Mouse (Mus musculus) midbrain, embryonic 15.5 days (tissue): ENCODE measurements around the gene Cct8. TPM values are rescaled to one million over a fixed set of nuclear protein-coding genes. Genes with fewer than 3 reads are reported as not detected.

Experiments
- ATAC-seq: fragments of 200-750 bp; cut with Nextera tagmentation; replicated peaks from 2 replicates; pipeline ENCODE4 v1.8.0; 2017; ENCODE audit warnings: moderate TSS enrichment
- H3K27ac ChIP-seq: fragments of 300-500 bp; sonication (generic); 2 replicates; pipeline ENCODE4 v1.5.1; 2015; ENCODE audit warnings: mild to moderate bottlenecking, inconsistent platforms
- H3K27me3 ChIP-seq: fragments of 300-500 bp; sonication (generic); replicated peaks from 2 replicates; pipeline ENCODE4 v1.6.1; 2015; ENCODE audit warnings: inconsistent platforms
- H3K36me3 ChIP-seq: fragments of 300-500 bp; sonication (generic); replicated peaks from 2 replicates; pipeline ENCODE4 v1.6.1; 2015; ENCODE audit warnings: inconsistent platforms
- H3K4me1 ChIP-seq: fragments of 300-500 bp; sonication (generic); 2 replicates; pipeline ENCODE4 v1.6.1; 2015; ENCODE audit warnings: inconsistent platforms
- H3K4me2 ChIP-seq: fragments of 300-500 bp; sonication (generic); 2 replicates; pipeline ENCODE4 v1.6.1; 2015; ENCODE audit warnings: inconsistent platforms, mild to moderate bottlenecking, moderate library complexity
- H3K4me3 ChIP-seq: fragments of 300-500 bp; sonication (generic); 2 replicates; pipeline ENCODE4 v1.5.1; 2015; ENCODE audit warnings: mild to moderate bottlenecking, inconsistent platforms
- H3K9ac ChIP-seq: fragments of 300-500 bp; sonication (generic); 2 replicates; pipeline ENCODE4 v1.6.1; 2015; ENCODE audit warnings: mild to moderate bottlenecking, inconsistent platforms
- H3K9me3 ChIP-seq: fragments of 300-500 bp; sonication (generic); 2 replicates; pipeline ENCODE4 v1.6.1; 2016; ENCODE audit warnings: inconsistent platforms
- WGBS: fragments of 180-500 bp; shearing (Covaris S2); methylation state at CpG from one replicate; pipeline ENCODE4 v1.1.7; 2015; ENCODE audit warnings: mixed read lengths; 5-methylcytosine and 5-hydroxymethylcytosine counted together
- polyA plus RNA-seq: library from polyadenylated mRNA; unstranded; fragments of >200 nt; fragmentation: Nextera tagmentation; extraction: Ambion mirVana; gene quantifications from 2 replicates; pipeline ENCODE4 v1.2.1, GENCODE M21; 2015

The Cct8 gene
- 400 and 416 TPM in 2 replicates for polyA plus RNA-seq

DNA sequence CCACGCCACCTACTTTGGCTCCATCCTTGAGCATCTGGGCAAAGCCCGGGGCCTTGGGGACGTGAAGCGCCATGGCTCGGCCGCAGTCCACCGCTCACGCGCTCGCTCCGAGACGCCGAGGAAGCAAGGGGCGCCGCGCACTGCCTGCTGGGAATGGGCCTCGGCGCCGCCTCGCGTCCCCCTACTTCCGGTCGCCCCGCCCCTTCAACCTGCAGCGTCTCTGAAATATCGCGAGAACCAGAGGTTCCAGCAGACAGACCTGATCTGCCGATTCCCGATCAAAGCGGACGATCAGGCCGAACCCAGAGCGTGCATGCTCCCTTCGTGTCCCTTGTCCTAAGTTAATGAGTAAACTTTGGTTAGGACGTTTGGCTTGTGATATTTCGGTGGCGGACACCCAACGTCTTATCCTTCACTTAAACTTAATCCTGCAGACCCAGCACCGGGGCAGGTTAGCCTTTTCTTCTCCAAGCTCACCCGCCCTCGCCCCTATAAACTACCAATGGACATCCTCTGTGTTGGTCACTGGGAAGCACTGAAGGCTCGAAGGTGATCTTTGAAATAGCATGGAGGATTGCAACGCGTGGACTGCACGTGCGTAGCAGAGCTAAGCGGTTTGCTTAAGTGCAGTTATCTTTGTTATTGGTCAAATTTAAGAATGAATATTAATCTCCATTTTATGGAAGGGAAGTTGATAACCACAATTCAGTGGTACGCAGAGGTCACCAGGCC lies at the start of gene Cct8:
Gene Cct8, minus strand, starts transcription at position 158 of the 732 bp plus-strand sequence.
- under 1% methylated on average over 48 of the region's 48 CpGs for WGBS

GRCm38 (mm10) chr16:87528755-87529154 lies 33.1 kb upstream of the Cct8 start:
- Histone ChIP-seq H3K4me1 (no peaks in the 10 kb centered on the region), H3K9me3 (no peaks in the 10 kb centered on the region), H3K27me3 (no peaks in the 10 kb centered on the region), H3K9ac (no peak overlapping the region), H3K36me3 (no peaks in the 10 kb centered on the region), H3K4me3 (no peak overlapping the region), H3K4me2 (no peak overlapping the region), H3K27ac (no peak overlapping the region)
- no peak for ATAC-seq
- WGBS: 73% methylated on average over 10 of the region's 10 CpGs

More for the DNA sequence above, at the start of gene Cct8:
- no peaks in the 10 kb centered on the region for H3K27me3 ChIP-seq
- peaks cover 17% of the 10 kb centered on the region for H3K36me3 ChIP-seq
- ATAC-seq: peak; percentile 97
- H3K4me2 ChIP-seq: peak within 1 kb of the TSS; percentile 63
- peaks cover 19% of the 10 kb centered on the region for H3K4me1 ChIP-seq
- H3K9me3 ChIP-seq: no peaks in the 10 kb centered on the region
- peak within 1 kb of the TSS; percentile 85 for H3K9ac ChIP-seq
- H3K4me3 ChIP-seq: peak within 1 kb of the TSS; percentile 60
- peak within 1 kb of the TSS; percentile 84 for H3K27ac ChIP-seq

GRCm38 (mm10) chr16:87527553-87528249 lies 32.0 kb upstream of the Cct8 start:
- H3K4me1 ChIP-seq: no peaks in the 10 kb centered on the region
- no peak overlapping the region for H3K27ac ChIP-seq
- H3K4me3 ChIP-seq: no peak overlapping the region
- WGBS: 72% methylated on average over 8 of the region's 8 CpGs
- H3K36me3 ChIP-seq: no peaks in the 10 kb centered on the region
- H3K9me3 ChIP-seq: no peaks in the 10 kb centered on the region
- no peak overlapping the region for H3K9ac ChIP-seq
- no peak for ATAC-seq
- H3K27me3 ChIP-seq: no peaks in the 10 kb centered on the region
- no peak overlapping the region for H3K4me2 ChIP-seq

- Histone ChIP-seq H3K36me3 (no peaks in the 10 kb centered on the region), H3K27ac (no peak overlapping the region), H3K9me3 (no peaks in the 10 kb centered on the region), H3K27me3 (no peaks in the 10 kb centered on the region), H3K9ac (no peak overlapping the region), H3K4me1 (no peaks in the 10 kb centered on the region), H3K4me2 (no peak overlapping the region), H3K4me3 (no peak overlapping the region)
- ATAC-seq: no peak
- WGBS: 87% methylated on average over 5 of the region's 5 CpGs
Observed at GRCm38 (mm10) chr16:87524228-87524627, 28.6 kb upstream of the Cct8 start.

- H3K9me3 ChIP-seq: no peaks in the 10 kb centered on the region
- no peaks in the 10 kb centered on the region for H3K27me3 ChIP-seq
- no peaks in the 10 kb centered on the region for H3K36me3 ChIP-seq
- no peak overlapping the region for H3K9ac ChIP-seq
- no peak for ATAC-seq
- no peak overlapping the region for H3K27ac ChIP-seq
- WGBS: 95% methylated on average over 14 of the region's 14 CpGs
- H3K4me3 ChIP-seq: no peak overlapping the region
- H3K4me2 ChIP-seq: no peak overlapping the region
- H3K4me1 ChIP-seq: no peaks in the 10 kb centered on the region
Observed at GRCm38 (mm10) chr16:87512331-87512730, 16.7 kb upstream of the Cct8 start.

DNA sequence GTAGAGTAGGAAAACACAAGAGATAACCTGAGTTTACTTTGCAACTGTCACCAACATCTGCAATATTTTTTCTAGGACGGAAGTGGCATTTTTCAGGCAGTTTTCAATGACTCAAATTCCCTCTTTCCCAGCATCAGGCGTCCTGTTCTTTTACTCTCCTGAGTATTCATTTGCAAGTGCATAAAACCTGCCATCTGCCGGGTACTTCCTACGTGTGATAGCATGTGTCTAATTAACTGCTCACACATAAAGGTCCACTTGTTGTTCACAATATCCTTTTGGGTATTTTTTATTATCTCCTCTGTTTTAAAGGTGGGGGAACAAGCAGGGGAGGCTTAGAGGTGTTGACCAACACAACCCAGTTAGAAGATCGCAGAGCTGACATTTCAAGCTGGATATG lies 16.0 kb upstream of the Cct8 start:
- H3K36me3 ChIP-seq: no peaks in the 10 kb centered on the region
- no peak overlapping the region for H3K4me2 ChIP-seq
- H3K27me3 ChIP-seq: no peaks in the 10 kb centered on the region
- no peaks in the 10 kb centered on the region for H3K4me1 ChIP-seq
- no peaks in the 10 kb centered on the region for H3K9me3 ChIP-seq
- H3K27ac ChIP-seq: no peak overlapping the region
- no peak for ATAC-seq
- WGBS: 58% methylated on average over 5 of the region's 5 CpGs
- H3K9ac ChIP-seq: no peak overlapping the region
- H3K4me3 ChIP-seq: no peak overlapping the region

- Histone ChIP-seq H3K4me3 (no peak overlapping the region), H3K4me1 (peaks cover 6% of the 10 kb centered on the region), H3K9ac (no peak overlapping the region), H3K9me3 (no peaks in the 10 kb centered on the region), H3K27me3 (no peaks in the 10 kb centered on the region), H3K4me2 (no peak overlapping the region), H3K27ac (no peak overlapping the region), H3K36me3 (no peaks in the 10 kb centered on the region)
- 66% methylated on average over 13 of the region's 13 CpGs for WGBS
- ATAC-seq: no peak
Observed at GRCm38 (mm10) chr16:87501304-87502078, 5.8 kb upstream of the Cct8 start.

DNA sequence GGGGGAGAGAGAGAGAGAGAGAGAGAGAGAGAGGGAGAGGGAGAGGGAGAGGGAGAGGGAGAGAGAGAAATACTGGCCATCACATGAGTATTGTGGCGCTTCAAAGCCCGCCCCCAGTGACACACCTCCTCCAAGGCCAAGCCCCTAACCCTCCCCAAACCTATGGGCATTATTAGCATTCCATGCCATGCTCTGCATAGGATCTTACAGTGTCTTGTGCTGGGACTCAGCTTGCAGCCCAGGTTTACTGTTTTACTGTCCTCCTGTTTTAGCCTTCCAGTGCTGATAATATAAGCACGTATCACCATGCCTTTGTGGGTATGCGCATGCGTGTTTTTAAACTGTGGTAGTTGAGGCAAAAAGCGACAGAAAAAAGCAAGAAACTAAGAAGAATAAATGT lies 3.9 kb upstream of the Cct8 start:
- Histone ChIP-seq H3K4me2 (no peak overlapping the region), H3K9me3 (no peaks in the 10 kb centered on the region), H3K4me3 (no peak overlapping the region), H3K36me3 (no peaks in the 10 kb centered on the region), H3K4me1 (peaks cover 10% of the 10 kb centered on the region), H3K27me3 (no peaks in the 10 kb centered on the region), H3K27ac (no peak overlapping the region), H3K9ac (no peak overlapping the region)
- no peak for ATAC-seq
- WGBS: 62% methylated on average over 6 of the region's 6 CpGs

GRCm38 (mm10) chr16:87497171-87497570 lies 1.5 kb upstream of the Cct8 start:
- H3K36me3 ChIP-seq: peaks cover 4% of the 10 kb centered on the region; the same call in 1 of the 2 replicates
- no peak for ATAC-seq
- peaks cover 19% of the 10 kb centered on the region for H3K4me1 ChIP-seq
- H3K4me2 ChIP-seq: no peak overlapping the region
- H3K27me3 ChIP-seq: no peaks in the 10 kb centered on the region
- no peaks in the 10 kb centered on the region for H3K9me3 ChIP-seq
- WGBS: 88% methylated on average over 6 of the region's 6 CpGs
- no peak overlapping the region for H3K27ac ChIP-seq
- H3K4me3 ChIP-seq: no peak overlapping the region
- H3K9ac ChIP-seq: no peak overlapping the region

DNA sequence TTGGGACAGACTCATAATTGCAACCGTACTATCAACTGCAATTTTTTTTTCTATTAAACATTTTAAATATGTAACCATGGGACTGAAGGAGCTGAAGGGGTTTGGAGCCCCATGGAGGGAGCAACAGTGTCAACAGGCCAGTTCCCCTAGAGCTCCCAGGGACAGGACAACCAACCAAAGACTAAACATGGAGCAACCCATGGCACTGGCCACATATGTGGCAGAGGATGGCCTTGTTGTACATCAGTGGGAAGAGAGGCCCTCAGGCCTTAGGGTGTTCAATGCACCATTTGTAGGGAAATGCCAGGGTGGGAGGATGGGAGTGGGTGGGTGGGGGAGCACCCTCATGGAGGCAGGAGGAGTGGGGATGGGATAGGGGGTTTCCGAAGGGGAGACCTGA lies 1.1 kb upstream of the Cct8 start:
- H3K27ac ChIP-seq: no peak overlapping the region
- H3K36me3 ChIP-seq: peaks cover 8% of the 10 kb centered on the region; the same call in 1 of the 2 replicates
- no peak overlapping the region for H3K9ac ChIP-seq
- 85% methylated on average over 2 of the region's 2 CpGs for WGBS
- H3K4me2 ChIP-seq: peak overlapping the region; percentile 63
- H3K27me3 ChIP-seq: no peaks in the 10 kb centered on the region
- peak overlapping the region; percentile 60; the same call in 1 of the 2 replicates for H3K4me3 ChIP-seq
- no peak for ATAC-seq
- H3K9me3 ChIP-seq: no peaks in the 10 kb centered on the region
- peaks cover 19% of the 10 kb centered on the region for H3K4me1 ChIP-seq

DNA sequence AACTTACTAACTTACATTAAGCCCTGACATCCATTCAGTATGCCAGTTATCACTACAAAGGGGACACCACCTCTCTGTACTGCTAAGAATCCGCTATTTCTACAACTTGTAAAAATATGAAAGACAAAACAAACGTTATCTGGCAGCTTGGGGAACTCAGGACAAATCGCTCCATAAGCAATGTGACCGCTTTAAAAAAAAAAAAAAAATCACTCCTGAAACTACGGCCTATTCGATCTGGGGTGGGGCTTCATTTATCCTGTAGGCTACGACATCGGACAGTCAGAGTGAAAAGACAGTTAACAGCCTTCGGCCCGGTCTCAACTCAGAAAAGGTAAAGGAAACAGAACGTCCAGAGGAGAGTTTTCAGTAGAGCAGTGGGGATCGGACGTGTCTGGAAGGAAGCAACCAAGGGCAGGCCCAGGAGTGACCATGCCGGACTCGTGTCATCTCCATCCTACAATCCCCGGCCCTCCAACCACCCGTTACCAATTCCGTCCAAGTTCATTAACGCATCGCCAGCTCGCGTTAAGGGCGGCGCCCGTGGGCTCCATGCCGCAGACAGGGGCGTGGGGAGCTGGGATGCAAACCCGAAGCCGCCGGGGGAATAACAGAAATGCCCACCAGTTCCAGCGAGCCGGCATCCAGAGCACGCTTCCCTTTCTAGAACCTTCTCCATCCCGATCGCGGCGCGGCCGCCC lies 568 bp downstream of the Cct8 start:
- Histone ChIP-seq H3K27ac (peak overlapping the region; percentile 84), H3K4me2 (peak overlapping the region; percentile 63), H3K27me3 (no peaks in the 10 kb centered on the region), H3K36me3 (peaks cover 24% of the 10 kb centered on the region), H3K9me3 (no peaks in the 10 kb centered on the region), H3K4me1 (peaks cover 19% of the 10 kb centered on the region), H3K4me3 (peak overlapping the region; percentile 60), H3K9ac (peak overlapping the region; percentile 85)
- peak; percentile 55 for ATAC-seq
- under 1% methylated on average over 39 of the region's 39 CpGs for WGBS
